Mouse (Mus musculus) lung, postnatal 36 days (tissue): Measurements from ENCODE around the gene Rassf2.

Experiments
- DNase-seq: peaks from one replicate; pipeline ENCODE4 v3.0.0; 2022; ENCODE audit warnings: mixed read lengths

Rassf2 gene

DNA sequence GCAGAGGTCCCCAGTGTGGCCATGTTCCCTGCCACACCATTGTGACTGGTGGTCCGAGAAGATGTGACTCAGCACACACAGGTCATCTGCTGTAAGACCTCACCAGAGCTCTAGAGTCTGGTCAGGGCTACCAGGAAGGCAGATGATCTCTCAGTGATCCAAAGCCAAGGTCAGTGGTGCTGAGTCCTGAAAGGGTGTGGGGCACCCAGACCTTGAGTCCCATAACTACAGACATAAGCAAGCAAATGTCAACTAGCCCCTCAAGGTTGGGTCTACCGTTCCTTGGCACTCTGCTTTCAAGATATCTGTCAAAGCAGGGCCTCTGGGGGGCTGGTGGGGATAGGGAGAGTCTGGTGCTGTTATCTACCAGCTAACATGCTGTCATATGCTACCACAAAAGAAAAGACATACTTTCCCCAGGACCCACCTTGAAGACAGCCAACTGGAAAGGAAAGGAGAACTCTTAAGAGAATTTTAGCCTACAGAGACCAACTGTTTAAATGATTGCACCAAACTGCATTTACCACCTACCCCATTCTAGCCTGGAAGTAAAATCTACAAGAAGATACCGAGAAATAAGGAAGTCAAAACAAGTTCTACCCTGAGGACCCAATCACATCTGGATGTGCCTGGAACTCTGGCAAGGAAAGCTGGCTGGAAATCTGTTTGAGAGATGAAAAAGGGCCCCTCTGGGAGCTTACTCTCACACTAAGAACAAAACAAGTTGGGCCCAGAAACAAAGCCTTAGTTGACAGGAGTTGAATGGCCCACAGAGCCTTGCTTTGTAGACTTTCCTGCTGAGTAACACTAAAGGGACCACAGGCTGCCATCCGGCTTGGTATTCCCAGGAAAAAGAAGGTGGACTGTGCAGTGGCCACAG lies 4.8 kb upstream of the Rassf2 start:
- DNase-seq = no peak

- no peak for DNase-seq
Measured at GRCm38 (mm10) chr2:132031364-132032095, 1.5 kb upstream of the Rassf2 start.

GRCm38 (mm10) chr2:132030418-132031363 lies 633 bp upstream of the Rassf2 start:
- no peak for DNase-seq

- peak; percentile 65 for DNase-seq
Measured at GRCm38 (mm10) chr2:132028894-132029605, 1.0 kb downstream of the Rassf2 start.

DNA sequence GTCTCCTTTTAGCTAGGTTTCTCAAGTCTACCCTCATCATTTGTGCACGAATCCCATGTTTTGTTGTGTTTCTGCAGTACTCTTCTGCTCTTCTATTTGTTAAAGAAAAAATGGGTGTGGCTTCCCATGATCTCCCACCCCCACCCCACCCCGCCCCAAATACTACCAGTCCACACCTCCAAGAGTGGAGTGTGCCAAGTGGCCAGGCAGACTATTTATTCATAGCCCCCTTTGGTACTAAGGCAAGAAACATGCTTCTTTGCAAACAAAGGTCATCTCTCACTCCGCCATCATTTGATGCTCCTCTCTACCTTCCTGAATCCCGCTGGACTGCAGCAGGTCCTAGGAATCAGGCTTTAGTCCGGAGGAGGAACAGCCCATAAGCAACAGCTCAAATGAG lies 2.0 kb downstream of the Rassf2 start:
- DNase-seq = no peak

- DNase-seq = peak; percentile 55
Measured at GRCm38 (mm10) chr2:132027366-132027765, 2.7 kb downstream of the Rassf2 start.

DNA sequence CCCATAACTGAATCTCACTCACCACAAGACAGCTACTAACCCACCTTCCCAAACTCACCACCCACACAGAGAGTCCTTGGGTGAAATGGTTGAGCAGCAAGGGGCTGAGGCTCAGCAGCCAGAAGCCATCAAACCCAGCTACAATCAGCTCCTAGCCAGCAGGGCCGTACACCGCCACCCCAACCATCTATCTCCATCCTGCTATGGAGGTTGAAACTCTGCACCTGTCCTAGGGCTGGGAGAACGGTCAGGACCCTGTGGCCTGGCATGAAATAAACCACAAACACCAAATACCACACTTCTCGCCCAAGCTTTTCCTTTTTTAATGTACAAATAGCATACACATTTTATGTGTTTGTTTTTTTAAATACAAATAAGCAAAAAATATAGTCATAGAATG lies 6.0 kb downstream of the Rassf2 start:
- DNase-seq = no peak

- DNase-seq = peak; percentile 65
Measured at GRCm38 (mm10) chr2:132022621-132023020, 7.4 kb downstream of the Rassf2 start.

DNA sequence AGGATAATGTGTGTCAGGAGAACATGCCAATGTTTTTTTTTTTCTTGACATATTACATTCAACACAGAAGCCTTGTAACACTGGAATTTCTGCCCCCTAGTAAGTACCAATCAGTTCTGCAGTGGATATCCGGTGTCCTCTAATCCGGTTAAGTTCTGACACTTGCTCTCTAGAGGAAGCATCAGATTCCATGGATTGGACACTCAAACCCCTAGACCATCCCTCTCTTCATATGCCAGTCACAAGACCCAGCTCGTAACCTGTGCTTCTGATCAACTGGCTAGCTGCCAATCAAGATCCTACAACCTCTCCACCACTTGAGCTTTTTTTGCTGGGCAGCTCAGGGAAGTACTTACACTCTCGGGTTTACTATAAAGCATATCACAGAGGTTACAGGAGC lies 8.4 kb downstream of the Rassf2 start:
- no peak for DNase-seq

DNA sequence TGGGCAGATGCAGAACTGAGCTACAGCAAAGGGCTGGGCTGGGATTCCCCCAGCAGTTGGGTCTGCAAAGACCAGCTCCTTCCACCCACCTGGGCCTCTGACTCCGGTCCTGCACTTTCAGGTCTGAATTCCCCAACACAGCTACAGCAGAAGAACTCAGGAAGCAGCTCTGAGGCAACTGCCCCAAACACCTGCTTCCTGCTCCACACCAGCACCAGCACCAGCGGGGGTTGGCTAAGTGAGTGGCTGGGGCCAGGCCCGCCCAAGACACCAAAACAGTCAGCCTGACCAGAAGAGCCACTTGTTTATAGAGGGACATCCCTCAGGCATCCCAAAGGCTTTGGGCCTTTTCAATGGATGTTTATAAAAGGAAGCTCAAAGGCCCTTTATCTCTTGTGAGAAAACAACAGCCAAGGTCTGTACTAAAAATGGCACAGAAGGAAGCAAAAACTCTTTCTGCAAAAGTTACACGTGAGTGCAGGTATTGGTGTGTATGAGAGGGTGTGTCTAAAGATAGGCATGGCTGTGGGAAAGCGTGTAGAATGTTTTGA lies 9.0 kb downstream of the Rassf2 start:
- DNase-seq = peak; percentile 75

GRCm38 (mm10) chr2:132020420-132020819 lies 9.6 kb downstream of the Rassf2 start:
- no peak for DNase-seq

DNA sequence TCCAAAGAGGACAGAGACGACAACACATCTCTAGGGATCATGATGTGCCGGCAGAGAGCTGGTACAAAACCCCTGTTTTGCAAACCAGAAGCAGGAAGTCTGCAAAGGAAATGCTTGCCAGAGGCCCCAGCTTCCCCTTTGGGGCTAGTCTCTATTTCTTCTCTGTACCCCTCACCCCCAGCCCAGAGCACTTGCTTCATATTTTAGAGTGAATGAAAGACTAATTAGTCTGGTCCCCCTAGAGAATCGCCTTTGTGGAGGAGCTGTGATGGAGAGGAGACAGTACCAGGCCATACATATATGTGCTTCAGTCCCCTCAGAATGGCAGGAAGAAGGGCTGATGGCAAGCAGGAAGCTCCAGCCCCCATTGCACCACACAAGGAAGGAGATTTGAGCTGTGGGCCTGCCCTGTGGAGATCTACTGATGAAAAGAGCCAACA lies 10.7 kb downstream of the Rassf2 start:
- peak; percentile 61 for DNase-seq

GRCm38 (mm10) chr2:132018156-132018555 lies 11.9 kb downstream of the Rassf2 start:
- DNase-seq = no peak

- peak; percentile 81 for DNase-seq
Measured at GRCm38 (mm10) chr2:132017611-132018010, 12.4 kb downstream of the Rassf2 start.

- no peak for DNase-seq
Measured at GRCm38 (mm10) chr2:132016034-132016433, 14.0 kb downstream of the Rassf2 start.

GRCm38 (mm10) chr2:132013152-132013551 lies 16.9 kb downstream of the Rassf2 start:
- no peak for DNase-seq

DNA sequence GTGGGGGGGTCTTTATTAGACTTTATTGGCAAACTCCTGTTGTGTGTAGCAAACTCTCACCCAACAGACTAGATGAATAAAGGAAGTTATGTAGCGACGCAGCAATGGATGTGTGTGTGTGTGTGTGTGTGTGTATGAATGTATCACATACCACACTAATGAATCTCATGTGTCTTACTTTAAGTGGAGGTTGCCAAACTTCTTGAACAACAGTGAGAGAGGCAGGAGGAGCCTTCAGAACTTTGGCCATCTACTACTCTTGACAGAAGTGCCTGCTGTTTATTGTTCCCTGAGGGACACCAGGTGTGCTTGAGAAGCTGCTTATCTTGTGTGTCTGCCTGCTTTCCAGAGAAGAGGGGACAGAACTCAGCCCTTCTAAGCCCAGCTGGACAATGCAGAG lies 19.3 kb downstream of the Rassf2 start:
- DNase-seq = no peak

DNA sequence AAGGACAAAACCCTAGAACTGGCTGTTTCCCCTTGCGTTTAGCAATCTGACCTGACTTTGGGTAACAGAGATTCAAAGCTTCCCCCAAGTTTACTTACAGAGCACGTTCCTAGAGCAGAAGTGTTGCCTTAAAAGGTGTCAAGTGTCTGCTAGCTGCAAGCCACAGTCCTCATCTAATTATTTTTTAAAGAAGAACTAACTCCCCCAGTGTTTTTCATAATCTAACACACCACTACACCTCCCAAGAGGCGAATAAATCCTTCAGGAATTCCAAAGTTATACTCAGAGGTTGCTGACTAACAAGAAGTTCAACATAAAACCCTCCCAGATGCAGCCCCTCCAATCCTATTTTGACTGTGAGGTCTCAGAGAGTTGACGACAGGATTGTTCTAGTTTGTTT lies 21.9 kb downstream of the Rassf2 start:
- no peak for DNase-seq

DNA sequence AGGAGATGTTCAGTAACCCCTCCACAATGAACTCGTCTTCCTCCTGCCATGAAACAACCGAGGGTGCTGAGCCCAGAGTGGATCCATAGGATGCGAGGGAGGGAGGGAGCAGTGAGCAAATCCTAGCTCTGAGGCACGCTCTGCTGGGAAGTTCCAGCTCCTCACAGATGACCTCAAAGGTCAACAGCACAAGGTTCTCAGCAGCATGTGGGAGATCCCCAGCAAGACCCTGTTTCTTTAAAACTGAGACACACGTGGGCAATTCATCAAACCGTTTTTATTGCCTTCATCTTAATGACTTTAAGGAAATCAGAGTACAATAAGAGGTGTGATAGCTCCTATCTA lies 22.6 kb downstream of the Rassf2 start:
- no peak for DNase-seq

- peak; percentile 93 for DNase-seq
Measured at GRCm38 (mm10) chr2:132006561-132007474, 23.2 kb downstream of the Rassf2 start.

DNA sequence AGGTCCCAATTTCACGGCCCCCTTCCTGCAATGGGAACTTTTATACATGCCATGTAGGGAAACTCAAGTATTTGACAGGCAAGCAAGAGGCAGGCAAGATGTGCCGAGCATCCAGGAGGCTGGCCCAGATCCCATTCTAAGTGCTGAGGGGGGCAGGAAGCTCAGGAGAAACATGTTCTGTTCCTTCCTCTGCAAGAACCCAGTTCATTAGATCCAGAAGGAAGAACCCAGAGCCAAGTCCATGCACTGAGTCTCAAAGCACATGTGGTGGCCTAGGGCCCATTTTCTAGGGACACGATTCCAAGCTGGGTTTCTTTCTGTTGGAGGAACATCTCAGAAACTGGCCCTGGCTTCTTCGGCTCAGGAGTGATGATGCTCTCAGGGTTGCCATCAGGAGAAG lies 24.6 kb downstream of the Rassf2 start:
- DNase-seq = no peak
